Mouse (Mus musculus): ENCODE results near the gene Fam166a.

- TF ChIP-seq POLR2A (IDR thresholded peaks at IDR 0.05; ENCODE audit: low read depth, low read length) (no peak), CTCF (conservative IDR thresholded peaks at IDR 0.05; ENCODE audit: insufficient read depth, insufficient read length, low read depth, low read length) (no peak)
Measured at GRCm38 (mm10) chr2:25210686-25211085, 7.9 kb upstream of the Fam166a start.

Data from kidney, adult 2 months (tissue).